Mouse (Mus musculus) lung, adult 2 months (tissue): ENCODE measurements around the gene Scube1.

ENCODE experiments used
- CTCF ChIP-seq: fragments of 200-500 bp; IDR thresholded peaks from 2 replicates; pipeline ENCODE4 v1.5.1; 2011; ENCODE audit warnings: mild to moderate bottlenecking, low read length, control low read depth; ENCODE audit not compliant: insufficient read depth
- POLR2A ChIP-seq: fragments of 200-500 bp; IDR thresholded peaks from 2 replicates; pipeline ENCODE4 v1.6.1; 2011; ENCODE audit warnings: low read depth, mild to moderate bottlenecking, control low read depth, low read length, borderline replicate concordance; ENCODE audit errors: extremely low read depth

GRCm38 (mm10) chr15:83565434-83565833 lies 159.4 kb downstream of the Scube1 start:
- no peak for TF ChIP-seq POLR2A
- no peak for TF ChIP-seq CTCF
